Mouse (Mus musculus) gastrocnemius, postnatal 14 days (tissue): ENCODE results near the gene Podnl1. TPM values are rescaled to one million over a fixed set of nuclear protein-coding genes. Genes with fewer than 3 reads are reported as not detected.

Experiments
- DNase-seq: peaks from one replicate; pipeline ENCODE4 v3.0.0; 2021; ENCODE audit warnings: mixed read lengths
- intact Hi-C: fragments of 180-260 bp; cut with DNase I; formaldehyde crosslinking; loops from one replicate; pipeline ENCODE4 v1.15.1; 2025; ENCODE audit warnings: low total_unique reads
- total RNA-seq, 2 experiments: library from RNA; stranded (reverse); gene quantifications; 2 replicates each; pipeline ENCODE4 v1.2.3; 2021

The Podnl1 gene
- total RNA-seq, 2 experiments from 2014 or later: 0.10 TPM; not detected in 1

DNA sequence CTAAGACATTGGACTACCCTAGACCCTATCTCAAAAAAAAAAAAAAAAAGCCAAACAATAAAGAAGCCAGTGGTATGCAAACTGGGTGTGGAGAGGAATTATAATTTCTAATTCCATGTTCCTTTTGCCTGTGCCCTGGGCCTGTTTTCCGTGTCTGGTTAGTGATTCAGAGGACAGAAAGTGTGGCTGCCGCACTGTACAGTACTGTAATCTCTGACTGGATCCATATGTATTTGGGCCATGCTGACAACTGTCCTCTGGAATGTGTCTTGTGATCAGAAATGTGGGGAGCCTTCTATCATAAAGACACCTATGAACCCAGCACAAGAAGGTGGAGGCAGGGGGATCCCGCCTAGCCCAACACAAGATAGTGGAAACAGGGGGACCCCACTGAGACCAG lies 3.6 kb upstream of the Podnl1 start:
- intact Hi-C loops: no loop called here
- DNase-seq: no peak

DNA sequence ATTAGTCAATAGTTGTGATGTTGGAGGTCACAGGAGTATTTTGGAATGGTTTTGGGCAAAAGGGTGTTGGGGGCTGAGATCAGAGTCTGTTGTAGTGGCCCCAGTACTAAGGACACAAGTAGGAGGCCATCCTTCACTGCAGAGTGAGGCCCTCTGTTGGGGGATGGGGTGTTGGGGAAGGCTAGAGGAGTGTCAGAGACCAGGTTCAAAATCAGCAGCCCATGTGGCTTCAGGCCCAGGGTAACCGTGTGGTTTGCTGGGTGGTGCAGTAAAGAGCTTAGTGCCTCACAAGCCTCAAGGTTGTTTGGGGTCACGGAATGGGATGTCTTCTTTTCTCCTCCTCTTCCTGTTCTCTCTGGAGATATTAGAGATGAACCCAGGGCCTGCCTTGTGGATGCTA lies 953 bp downstream of the Podnl1 start:
- intact Hi-C loops: no loop called here

DNA sequence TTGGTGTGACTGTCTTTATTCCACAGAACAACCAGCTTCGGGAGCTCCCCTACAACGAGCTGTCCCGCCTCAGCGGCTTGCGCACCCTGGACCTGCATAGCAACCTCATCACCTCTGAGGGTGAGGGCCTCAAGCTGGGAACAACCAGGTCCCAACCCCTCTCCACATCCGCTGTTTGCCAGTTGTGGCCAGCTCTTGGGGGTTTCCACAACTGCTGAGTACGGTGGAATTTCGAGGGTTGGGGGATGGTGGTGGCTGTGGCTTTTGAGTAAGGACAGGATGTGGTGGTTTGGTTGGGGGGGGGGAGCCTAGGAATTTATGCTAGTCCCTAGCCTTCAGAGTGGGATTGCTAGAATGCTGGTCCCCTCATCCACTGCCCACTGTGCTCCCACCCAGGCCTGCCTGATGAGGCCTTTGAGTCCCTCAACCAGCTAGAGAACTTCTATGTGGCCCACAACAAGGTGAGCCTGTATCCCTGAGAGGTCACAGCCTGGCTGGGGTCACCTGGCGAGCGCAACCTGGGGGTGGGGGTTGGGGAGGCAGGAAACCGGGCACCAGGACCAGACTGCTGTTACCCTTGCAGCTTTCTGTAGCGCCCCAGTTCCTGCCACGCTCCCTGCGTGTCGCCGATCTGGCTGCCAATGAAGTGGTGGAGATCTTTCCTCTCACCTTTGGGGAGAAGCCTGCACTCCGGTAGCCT lies 1.6 kb downstream of the Podnl1 start:
- intact Hi-C loops: no loop called here

More for the DNA sequence above, 953 bp downstream of the Podnl1 start:
- DNase-seq: no peak

DNA sequence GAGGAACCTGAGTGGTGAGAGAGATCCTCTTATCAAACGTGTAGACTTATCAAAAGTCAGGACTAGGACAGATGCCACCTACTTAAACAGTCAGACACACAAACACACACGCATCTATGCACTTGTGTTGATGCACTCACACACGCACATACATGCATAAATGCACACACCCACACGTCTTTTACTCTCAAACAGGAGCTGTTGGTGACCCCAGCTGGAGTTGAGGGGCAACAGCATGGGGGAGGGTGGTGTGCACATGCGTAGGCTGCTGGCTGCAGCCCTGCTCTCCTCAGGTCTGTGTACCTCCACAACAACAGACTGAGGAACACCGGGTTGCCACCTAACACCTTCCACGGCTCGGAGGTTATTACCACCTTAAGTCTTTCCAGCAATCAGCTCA lies 2.5 kb downstream of the Podnl1 start:
- no peak for DNase-seq
- intact Hi-C loops: no loop called here

More for the DNA sequence above, 1.6 kb downstream of the Podnl1 start:
- no peak for DNase-seq

DNA sequence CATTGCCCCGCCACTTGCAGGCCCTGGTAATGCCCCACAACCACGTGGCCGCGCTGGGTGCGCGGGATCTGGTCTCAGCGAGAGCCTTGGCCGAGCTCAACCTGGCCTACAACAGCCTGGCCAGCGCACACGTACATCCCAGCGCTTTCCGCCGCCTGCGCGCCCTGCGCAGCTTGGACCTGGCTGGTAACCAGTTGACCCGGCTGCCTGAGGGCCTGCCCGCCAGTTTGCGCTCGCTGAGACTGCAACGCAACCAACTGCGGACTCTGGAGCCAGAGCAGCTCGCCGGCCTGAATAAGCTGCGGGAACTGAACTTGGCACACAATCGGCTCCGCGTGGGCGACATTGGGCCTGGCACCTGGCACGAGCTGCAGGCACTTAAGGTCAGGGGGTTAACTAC lies 5.0 kb downstream of the Podnl1 start:
- no peak for DNase-seq
- intact Hi-C loops: no loop called here

DNA sequence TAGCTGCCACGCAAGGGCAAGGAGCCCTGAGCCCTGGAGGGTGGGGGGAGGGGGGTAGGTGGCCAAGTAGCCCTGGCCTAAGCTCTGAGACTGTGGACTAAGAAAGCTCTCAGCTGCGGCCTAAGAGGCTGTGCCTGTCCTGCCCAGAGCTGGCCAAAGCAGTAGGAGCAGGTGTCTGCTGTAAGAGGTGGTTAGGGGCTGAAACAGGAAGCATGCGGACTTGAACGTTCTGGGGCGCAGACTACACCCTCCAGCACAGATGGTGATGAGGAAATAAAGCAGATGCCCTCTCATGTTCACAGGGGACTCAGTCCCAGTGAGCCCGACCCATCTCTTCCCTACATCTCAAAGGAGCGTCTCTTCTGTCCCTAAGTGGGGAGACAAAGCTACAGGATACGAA lies 6.4 kb downstream of the Podnl1 start:
- DNase-seq: no peak

DNA sequence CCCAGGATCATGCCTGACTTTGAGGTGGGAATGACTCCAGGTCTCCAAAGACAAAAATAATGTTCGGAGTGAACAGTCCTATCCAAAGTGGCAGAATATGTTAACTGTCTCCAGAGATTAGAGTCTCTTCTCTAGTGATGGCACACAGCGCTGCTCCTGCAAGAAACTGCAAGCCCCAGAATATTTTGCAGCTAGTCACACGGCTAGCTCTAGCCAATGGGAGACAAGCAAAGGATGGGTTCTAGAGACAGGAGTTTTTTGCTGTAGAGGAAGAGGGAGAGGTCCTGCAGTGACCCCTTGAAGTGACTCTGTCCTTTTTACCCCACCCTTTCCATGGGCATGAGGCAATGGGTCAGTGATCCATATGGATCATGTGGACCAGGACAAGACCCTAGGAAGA lies 12.1 kb downstream of the Podnl1 start:
- DNase-seq: no peak
- intact Hi-C loops: no loop called here

More for the DNA sequence above, 6.4 kb downstream of the Podnl1 start:
- intact Hi-C loops: no loop called here

DNA sequence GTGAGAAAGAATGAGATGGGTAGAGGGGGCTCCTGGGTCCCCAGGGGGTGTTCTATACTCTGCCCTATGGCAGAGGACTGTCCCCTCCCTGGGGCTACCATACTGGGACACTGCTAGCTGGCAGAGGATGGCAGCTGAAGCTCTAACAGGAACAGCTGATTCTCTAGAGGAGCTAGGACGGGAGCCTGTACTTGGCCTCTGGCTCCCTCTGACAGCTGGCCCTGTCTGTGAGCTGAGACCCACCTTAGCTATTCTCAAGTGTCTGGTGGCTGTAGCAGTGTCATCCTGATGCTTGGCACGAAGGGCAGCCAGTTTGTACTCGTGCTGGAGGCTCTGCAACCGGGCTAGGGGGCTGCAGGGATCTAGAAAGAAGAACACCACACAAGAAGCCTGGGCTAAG lies 15.0 kb downstream of the Podnl1 start:
- intact Hi-C loops: no loop called here
- DNase-seq: no peak

DNA sequence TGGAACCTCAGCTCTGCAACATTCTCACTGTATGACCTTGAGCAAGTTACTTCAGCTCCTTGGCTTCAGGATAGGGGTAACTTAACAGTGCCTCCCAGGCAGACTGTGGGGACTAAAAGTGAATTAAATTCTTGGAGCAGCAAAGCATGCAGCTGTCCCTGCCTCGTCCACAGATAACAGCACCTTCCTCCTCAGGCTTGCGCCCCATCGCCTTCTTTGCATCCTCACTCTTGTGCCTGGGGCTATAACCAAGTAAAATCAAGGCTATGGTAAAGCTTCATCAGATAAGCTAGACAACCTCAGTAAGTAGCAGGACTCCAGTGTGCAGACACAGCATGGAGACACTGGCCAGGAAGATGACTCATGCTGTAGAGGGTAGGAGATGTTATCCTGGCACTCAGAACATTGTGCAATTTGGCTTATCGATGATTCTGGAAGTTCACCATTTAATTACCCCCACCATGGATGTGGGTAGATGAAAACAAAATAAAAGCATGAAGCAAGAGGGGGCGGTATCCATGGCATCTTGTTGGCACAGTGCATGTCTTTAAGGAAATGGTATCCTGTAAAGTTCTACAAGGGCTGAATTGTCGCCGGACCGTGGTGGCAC lies 19.0 kb downstream of the Podnl1 start:
- no peak for DNase-seq
- intact Hi-C loops: no loop called here

DNA sequence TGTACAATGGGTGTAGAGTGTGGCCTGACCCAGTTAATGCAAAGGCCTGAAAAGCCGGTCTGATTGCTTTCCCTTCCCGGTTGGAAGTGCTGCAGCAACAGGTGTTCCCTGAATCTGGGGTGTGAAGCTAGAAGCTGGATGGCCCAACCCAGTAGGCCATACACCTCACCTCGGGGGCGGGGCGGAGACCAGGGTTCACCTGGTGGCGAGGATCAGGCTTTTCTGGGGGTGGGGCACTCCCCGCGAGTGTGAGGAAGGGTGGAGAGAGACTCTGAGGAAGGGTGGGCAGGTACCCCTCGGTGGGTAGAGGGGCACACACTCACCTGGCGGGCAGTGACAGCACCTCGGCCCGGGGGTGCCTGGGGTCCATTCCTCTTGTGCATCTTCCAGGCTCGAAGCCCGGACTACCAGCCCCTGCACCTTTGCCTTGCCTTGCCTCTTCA lies 21.6 kb downstream of the Podnl1 start:
- intact Hi-C loops: no loop called here
- no peak for DNase-seq

DNA sequence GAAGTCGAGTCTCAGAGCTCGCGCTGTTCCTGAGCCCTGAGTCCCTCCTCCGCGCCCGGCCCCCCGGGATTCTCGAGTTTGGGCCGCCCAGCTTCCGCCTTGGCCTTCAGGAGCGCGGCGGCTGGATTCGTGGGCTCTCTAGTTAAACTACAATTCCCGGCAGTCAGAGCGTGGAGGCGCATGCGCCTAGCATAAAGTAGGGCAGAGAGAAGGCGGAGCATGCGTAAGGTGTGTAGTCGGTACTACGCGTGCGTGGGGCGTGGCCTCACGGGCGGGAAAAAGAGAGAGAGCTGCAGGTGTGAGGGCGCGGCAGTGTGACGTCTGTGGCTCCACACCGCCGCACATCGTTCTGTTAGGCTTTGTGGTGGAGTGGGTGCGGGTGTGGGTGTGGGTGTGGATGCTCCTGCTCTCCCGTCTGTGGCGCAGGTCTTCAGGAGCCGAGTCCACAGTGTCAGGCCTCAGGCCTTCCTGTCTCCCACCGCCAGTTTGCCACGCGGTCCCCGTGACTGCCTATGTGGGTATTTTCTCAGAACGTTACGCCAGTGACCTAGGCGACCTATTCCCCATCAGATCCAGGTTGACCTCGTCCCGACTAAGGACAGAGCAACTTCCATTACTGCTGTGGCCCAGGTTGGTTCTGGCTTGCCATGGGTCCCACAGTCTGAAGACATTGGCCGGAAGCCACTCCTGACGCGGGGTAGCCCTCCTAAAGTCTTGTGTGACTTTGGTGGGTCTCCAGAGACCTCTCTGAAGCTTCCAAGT lies 22.2 kb downstream of the Podnl1 start, which contains the start of the genes Cc2d1a and 4930432K21Rik:
Gene Cc2d1a, minus strand, starts transcription at position 168 of the 762 bp plus-strand sequence.
Gene 4930432K21Rik, plus strand, starts transcription at position 257 of the 762 bp plus-strand sequence.
- intact Hi-C loops: no loop called here
- DNase-seq: peak; percentile 89

DNA sequence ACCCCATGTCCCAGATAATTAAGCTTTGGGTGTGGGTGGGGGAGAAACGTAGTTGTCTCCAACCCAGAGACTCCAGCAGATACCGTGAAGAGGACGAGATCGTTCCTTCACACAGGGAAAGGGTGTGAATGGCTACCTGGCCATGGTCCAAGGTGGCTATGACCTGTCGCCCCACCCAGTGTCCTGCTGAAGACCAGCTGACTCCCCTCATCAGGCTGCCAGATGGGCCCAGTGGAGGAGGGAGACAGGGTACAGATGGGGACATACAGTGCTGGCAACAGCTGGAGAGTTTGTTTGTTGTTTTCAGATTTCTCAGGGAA lies 22.7 kb downstream of the Podnl1 start:
- intact Hi-C loops: no loop called here
- DNase-seq: no peak

DNA sequence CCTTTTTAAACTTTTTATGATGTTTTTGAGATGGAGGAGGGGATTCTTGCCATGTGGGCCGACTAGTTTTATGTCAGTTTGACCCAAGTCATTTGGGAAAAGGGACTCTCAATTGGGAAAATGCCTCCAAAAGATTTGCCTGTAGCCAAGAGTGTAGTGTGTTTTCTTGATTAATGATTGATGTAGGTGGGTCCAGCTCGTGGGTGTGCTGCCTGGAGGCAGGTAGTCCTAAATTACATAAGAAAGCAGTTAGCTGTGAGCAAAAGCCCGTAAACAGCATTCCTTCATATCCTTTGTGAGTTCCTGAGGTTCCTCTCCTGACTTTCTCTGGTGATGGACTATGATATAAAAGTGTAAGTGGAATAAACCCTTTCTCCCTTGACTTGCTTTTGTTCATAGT lies 23.4 kb downstream of the Podnl1 start:
- intact Hi-C loops: no loop called here

DNA sequence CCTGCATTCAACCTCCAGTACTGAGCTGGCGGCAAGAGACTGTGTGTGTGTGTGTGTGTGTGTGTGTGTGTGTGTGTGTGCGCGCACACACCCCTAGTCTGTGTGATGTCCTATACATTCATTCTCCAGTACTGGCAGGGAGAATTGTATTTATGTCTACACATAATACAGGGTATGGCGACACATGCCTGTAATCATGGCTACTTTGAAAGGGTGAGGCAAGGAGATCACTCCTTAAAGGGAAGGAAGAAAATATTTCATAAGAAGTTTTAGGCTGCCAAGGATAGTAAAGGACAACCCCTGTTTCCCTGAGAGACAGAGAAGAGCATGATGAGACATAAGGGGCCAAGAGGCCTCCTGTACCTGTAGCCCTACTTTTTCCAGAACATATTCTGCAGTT lies 31.8 kb downstream of the Podnl1 start:
- intact Hi-C loops: no loop called here
- DNase-seq: no peak

More for the DNA sequence above, 23.4 kb downstream of the Podnl1 start:
- no peak for DNase-seq

DNA sequence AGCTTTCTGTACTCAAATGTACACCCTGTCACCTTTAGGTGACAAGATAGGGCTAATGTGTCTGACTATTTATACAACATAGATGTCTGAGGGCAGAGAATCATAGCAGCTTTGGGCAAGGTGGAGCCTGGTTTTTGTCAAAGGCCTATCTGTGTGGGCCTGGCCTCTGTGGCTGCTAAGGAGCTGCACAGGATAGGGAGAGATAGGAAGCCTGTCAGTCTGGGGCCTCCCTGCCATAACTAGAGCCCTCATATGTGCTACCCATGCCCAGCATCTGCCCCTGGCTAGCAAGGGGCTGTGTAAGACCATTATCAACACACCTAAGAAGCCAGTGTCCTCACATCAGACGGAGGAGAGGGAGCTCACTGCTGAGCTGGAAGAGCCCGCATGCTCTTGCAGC lies 41.9 kb downstream of the Podnl1 start:
- no peak for DNase-seq

DNA sequence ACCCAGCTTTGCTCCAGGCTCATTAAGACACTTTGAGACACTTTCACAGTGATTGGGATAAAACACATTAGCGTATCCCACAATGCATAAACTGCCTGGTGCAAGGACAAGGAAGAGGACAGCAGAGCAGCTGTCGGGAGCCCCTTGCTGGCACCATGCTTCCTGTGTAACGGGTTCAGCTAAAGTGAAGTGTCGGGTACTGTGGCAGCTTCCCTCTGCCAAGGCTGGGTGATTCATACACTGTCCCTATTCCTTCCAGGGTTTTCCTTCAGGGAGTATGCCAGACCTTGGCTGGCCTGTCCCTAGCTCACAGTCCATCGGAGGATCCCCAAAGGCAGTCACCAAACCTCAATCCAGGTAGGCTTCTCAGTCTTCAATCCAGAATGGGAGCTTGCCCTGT lies 44.3 kb downstream of the Podnl1 start:
- intact Hi-C loops: loop anchor here (10.0 kb wide), 1 partner anchor 125 kb away; the partner anchor contains the start of genes Il27ra and Rln3

More for the DNA sequence above, 41.9 kb downstream of the Podnl1 start:
- intact Hi-C loops: no loop called here

DNA sequence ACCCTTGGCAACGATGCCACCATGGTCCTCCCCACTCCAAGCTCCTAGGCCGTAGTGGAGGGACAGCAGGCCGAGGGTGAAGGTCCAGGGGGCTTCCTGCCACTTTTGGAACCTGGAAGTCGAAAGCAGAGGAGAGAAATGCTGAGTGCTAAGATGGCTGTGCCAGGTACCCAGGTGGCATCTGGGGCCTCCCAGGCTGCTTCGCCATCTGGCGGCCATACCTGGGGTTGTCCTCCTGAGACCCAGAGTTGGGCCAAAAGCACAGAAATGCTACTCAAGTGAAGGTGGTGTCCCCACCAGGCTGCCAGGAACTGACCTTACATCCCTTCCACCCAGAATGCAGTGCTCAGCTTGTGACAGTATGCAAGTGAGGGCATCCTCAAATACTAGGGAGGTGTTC lies 48.1 kb downstream of the Podnl1 start:
- intact Hi-C loops: loop anchor here (10.0 kb wide), 1 partner anchor 129 kb away; the partner anchor contains the start of genes Il27ra and Rln3

More for the DNA sequence above, 44.3 kb downstream of the Podnl1 start:
- DNase-seq: no peak

DNA sequence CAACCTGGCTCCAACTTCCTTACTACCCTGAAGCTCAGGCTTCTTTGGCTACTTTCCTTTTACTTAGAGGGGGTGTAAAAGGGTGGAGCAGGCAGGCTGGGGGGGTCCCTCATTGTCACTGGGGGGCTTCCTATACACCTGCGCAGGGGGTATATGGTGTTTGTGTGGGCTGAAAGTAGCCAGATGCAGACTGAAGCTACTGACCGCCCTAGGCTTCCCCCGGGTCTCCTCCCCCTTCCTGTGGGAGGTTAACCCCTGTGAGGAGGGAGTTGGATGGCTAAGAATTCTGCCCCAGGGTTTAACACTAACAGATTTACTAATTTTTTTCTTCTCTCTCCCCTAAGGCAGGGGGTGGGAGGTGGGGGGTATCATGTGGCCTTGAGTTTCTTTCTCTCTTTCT lies 50.8 kb downstream of the Podnl1 start:
- intact Hi-C loops: loop anchor here (10.0 kb wide), 1 partner anchor 132 kb away; the partner anchor contains the start of genes Il27ra and Rln3
- DNase-seq: no peak

More for the DNA sequence above, 48.1 kb downstream of the Podnl1 start:
- DNase-seq: no peak

DNA sequence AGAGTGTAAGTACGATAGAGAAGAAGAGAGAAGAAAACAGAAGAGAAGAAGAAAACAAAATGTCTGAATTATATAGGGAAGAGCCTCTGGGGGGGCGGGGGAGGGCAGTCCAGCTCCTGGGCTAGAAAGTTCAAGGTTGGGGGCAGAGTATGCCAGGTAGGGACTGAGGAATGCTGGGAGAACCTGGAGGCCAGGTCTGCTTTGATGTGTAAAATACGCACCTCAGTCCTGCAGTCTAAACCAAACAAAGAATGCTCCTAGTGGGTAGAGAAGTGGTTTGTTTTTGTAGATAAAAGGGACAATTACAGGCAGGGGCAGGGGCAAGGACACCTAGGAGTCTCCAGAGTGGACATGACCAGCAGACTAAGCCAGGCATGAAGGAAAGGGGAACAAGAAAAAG lies 51.6 kb downstream of the Podnl1 start:
- intact Hi-C loops: loop anchor here (10.0 kb wide), 1 partner anchor 133 kb away; the partner anchor contains the start of genes Il27ra and Rln3
- DNase-seq: no peak

DNA sequence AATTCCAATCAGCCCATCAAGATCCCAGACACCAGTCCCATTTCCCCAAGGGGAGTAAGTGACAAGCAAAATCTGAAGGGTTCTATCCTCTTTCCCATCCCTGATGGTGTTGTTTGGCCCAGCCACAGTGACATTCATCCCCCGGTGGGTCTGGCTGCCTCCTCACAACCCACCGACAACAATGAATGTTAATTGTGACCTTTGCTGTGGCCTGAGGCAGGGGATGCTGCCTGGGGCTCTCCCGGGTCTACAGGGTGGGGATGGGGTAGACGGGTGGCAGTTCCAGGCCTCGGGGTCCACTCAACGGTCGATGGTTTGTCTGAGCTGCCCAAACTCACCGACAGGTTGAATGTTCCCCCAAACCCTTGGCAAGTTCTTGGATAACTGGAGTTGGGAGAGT lies 52.8 kb downstream of the Podnl1 start:
- DNase-seq: no peak
- intact Hi-C loops: loop anchor here (10.0 kb wide), 1 partner anchor 134 kb away; the partner anchor contains the start of genes Il27ra and Rln3
